Mouse (Mus musculus): ENCODE results near the gene Cbx4. TPM values are rescaled to one million over a fixed set of nuclear protein-coding genes. Genes with fewer than 3 reads are reported as not detected.

Gene Cbx4
- polyA plus RNA-seq, 1 experiment from 2014 or later: 6.5 TPM

GRCm38 (mm10) chr11:119051927-119052660 lies 33.9 kb downstream of the Cbx4 start:
- Histone ChIP-seq H3K4me2 (replicated peaks; ENCODE audit: low read depth) (0 out of 2 replicates have a peak overlapping the region, but pooled peaks have one; percentile 9), H3K27me3 (replicated peaks; ENCODE audit: control insufficient read depth, insufficient read depth, low read length) (peaks cover 78% of the 10 kb centered on the region), H3K36me3 (ENCODE audit: control insufficient read depth, insufficient read depth) (no peaks in the 10 kb centered on the region), H3K9ac (ENCODE audit: low read depth, low read length) (no peak overlapping the region), H3K27ac (ENCODE audit: low read depth, low read length) (no peak overlapping the region), H3K4me1 (replicated peaks; ENCODE audit: control insufficient read depth, insufficient read depth, low read length) (0 out of 2 replicates have a peak, but pooled peaks cover 20% of the 10 kb centered on the region), H3K9me3 (ENCODE audit: control insufficient read depth) (no peaks in the 10 kb centered on the region), H3K4me3 (ENCODE audit: low read depth, low read length) (no peak overlapping the region)
- WGBS: 15% methylated on average over 15 of the region's 15 CpGs
- TF ChIP-seq CTCF (IDR thresholded peaks at IDR 0.05; ENCODE audit: low read depth): peak; percentile 78
- no peak for ATAC-seq

GRCm38 (mm10) chr11:119051426-119051825 lies 34.6 kb downstream of the Cbx4 start:
- no peak overlapping the region for H3K9ac ChIP-seq (ENCODE audit: low read depth, low read length)
- peaks cover 26% of the 10 kb centered on the region for H3K4me1 ChIP-seq (replicated peaks; ENCODE audit: control insufficient read depth, insufficient read depth, low read length)
- H3K9me3 ChIP-seq (ENCODE audit: control insufficient read depth): no peaks in the 10 kb centered on the region
- TF ChIP-seq CTCF (IDR thresholded peaks at IDR 0.05; ENCODE audit: low read depth): no peak
- no peak overlapping the region for H3K4me3 ChIP-seq (ENCODE audit: low read depth, low read length)
- H3K36me3 ChIP-seq (ENCODE audit: control insufficient read depth, insufficient read depth): no peaks in the 10 kb centered on the region
- peaks cover 85% of the 10 kb centered on the region for H3K27me3 ChIP-seq (replicated peaks; ENCODE audit: control insufficient read depth, insufficient read depth, low read length)
- no peak for ATAC-seq
- H3K4me2 ChIP-seq (replicated peaks; ENCODE audit: low read depth): no peak overlapping the region
- no peak overlapping the region for H3K27ac ChIP-seq (ENCODE audit: low read depth, low read length)

- no peaks in the 10 kb centered on the region for H3K9me3 ChIP-seq (ENCODE audit: control insufficient read depth)
Measured at GRCm38 (mm10) chr11:119050361-119050760, 35.7 kb downstream of the Cbx4 start.

GRCm38 (mm10) chr11:119048133-119048510 lies 37.9 kb downstream of the Cbx4 start:
- peaks cover 25% of the 10 kb centered on the region for H3K4me1 ChIP-seq (replicated peaks; ENCODE audit: control insufficient read depth, insufficient read depth, low read length)
- H3K9ac ChIP-seq (ENCODE audit: low read depth, low read length): no peak overlapping the region
- no peaks in the 10 kb centered on the region for H3K36me3 ChIP-seq (ENCODE audit: control insufficient read depth, insufficient read depth)
- 2% methylated on average over 13 of the region's 13 CpGs for WGBS
- H3K4me3 ChIP-seq (ENCODE audit: low read depth, low read length): no peak overlapping the region
- H3K4me2 ChIP-seq (replicated peaks; ENCODE audit: low read depth): peak overlapping the region; percentile 51
- ATAC-seq: no peak
- no peak for TF ChIP-seq CTCF (IDR thresholded peaks at IDR 0.05; ENCODE audit: low read depth)
- no peaks in the 10 kb centered on the region for H3K9me3 ChIP-seq (ENCODE audit: control insufficient read depth)
- no peak overlapping the region for H3K27ac ChIP-seq (ENCODE audit: low read depth, low read length)
- peaks cover 92% of the 10 kb centered on the region for H3K27me3 ChIP-seq (replicated peaks; ENCODE audit: control insufficient read depth, insufficient read depth, low read length)

More at GRCm38 (mm10) chr11:119050361-119050760, 35.7 kb downstream of the Cbx4 start:
- WGBS: 0% methylated on average over 2 of the region's 2 CpGs
- Histone ChIP-seq H3K9ac (ENCODE audit: low read depth, low read length) (no peak overlapping the region), H3K4me2 (replicated peaks; ENCODE audit: low read depth) (no peak overlapping the region), H3K36me3 (ENCODE audit: control insufficient read depth, insufficient read depth) (no peaks in the 10 kb centered on the region), H3K4me1 (replicated peaks; ENCODE audit: control insufficient read depth, insufficient read depth, low read length) (peaks cover 28% of the 10 kb centered on the region), H3K4me3 (ENCODE audit: low read depth, low read length) (no peak overlapping the region), H3K27me3 (replicated peaks; ENCODE audit: control insufficient read depth, insufficient read depth, low read length) (peaks cover 90% of the 10 kb centered on the region), H3K27ac (ENCODE audit: low read depth, low read length) (no peak overlapping the region)
- ATAC-seq: peak; percentile 51
- no peak for TF ChIP-seq CTCF (IDR thresholded peaks at IDR 0.05; ENCODE audit: low read depth)

- Histone ChIP-seq H3K27ac (ENCODE audit: low read depth, low read length) (no peak overlapping the region), H3K4me2 (replicated peaks; ENCODE audit: low read depth) (peak overlapping the region; percentile 51), H3K36me3 (ENCODE audit: control insufficient read depth, insufficient read depth) (no peaks in the 10 kb centered on the region), H3K9me3 (ENCODE audit: control insufficient read depth) (no peaks in the 10 kb centered on the region), H3K4me1 (replicated peaks; ENCODE audit: control insufficient read depth, insufficient read depth, low read length) (peaks cover 22% of the 10 kb centered on the region), H3K27me3 (replicated peaks; ENCODE audit: control insufficient read depth, insufficient read depth, low read length) (peaks cover 93% of the 10 kb centered on the region), H3K4me3 (ENCODE audit: low read depth, low read length) (0 out of 2 replicates have a peak overlapping the region, but pooled peaks have one; percentile 6), H3K9ac (ENCODE audit: low read depth, low read length) (no peak overlapping the region)
- TF ChIP-seq CTCF (IDR thresholded peaks at IDR 0.05; ENCODE audit: low read depth): peak; percentile 59
- 2% methylated on average over 43 of the region's 43 CpGs for WGBS
- no peak for ATAC-seq
Measured at GRCm38 (mm10) chr11:119047261-119048132, 38.5 kb downstream of the Cbx4 start.

GRCm38 (mm10) chr11:119046601-119047245 lies 39.3 kb downstream of the Cbx4 start:
- ATAC-seq: peak; percentile 39
- peak overlapping the region; percentile 51 for H3K4me2 ChIP-seq (replicated peaks; ENCODE audit: low read depth)
- H3K4me3 ChIP-seq (ENCODE audit: low read depth, low read length): peak overlapping the region; percentile 6; the same call in 1 of the 2 replicates
- under 1% methylated on average over 39 of the region's 39 CpGs for WGBS
- H3K27ac ChIP-seq (ENCODE audit: low read depth, low read length): no peak overlapping the region
- peaks cover 17% of the 10 kb centered on the region for H3K4me1 ChIP-seq (replicated peaks; ENCODE audit: control insufficient read depth, insufficient read depth, low read length)
- TF ChIP-seq CTCF (IDR thresholded peaks at IDR 0.05; ENCODE audit: low read depth): no peak
- H3K9ac ChIP-seq (ENCODE audit: low read depth, low read length): no peak overlapping the region
- no peaks in the 10 kb centered on the region for H3K9me3 ChIP-seq (ENCODE audit: control insufficient read depth)
- no peaks in the 10 kb centered on the region for H3K36me3 ChIP-seq (ENCODE audit: control insufficient read depth, insufficient read depth)
- H3K27me3 ChIP-seq (replicated peaks; ENCODE audit: control insufficient read depth, insufficient read depth, low read length): peaks cover 93% of the 10 kb centered on the region

All from intestine, postnatal 0 days (tissue).